Mouse (Mus musculus) kidney, embryonic 16.5 days (tissue): Measurements from ENCODE around the gene Pi4ka. TPM values are rescaled to one million over a fixed set of nuclear protein-coding genes. Genes with fewer than 3 reads are reported as not detected.

Source experiments
- ATAC-seq: fragments of 200-750 bp; cut with Nextera tagmentation; 2 replicates; pipeline ENCODE4 v1.8.0; 2017; ENCODE audit warnings: moderate TSS enrichment; ENCODE audit not compliant: low FRiP score, low TSS enrichment
- H3K27ac ChIP-seq: fragments of 300-500 bp; sonication (generic); 2 replicates; pipeline ENCODE4 v1.5.1; 2014; ENCODE audit warnings: low read length
- H3K27me3 ChIP-seq: fragments of 300-500 bp; sonication (generic); 2 replicates; pipeline ENCODE4 v1.6.1; 2014; ENCODE audit warnings: low read length, control low read depth, mixed read lengths; ENCODE audit not compliant: insufficient read depth
- H3K36me3 ChIP-seq: fragments of 300-500 bp; sonication (generic); 2 replicates; pipeline ENCODE4 v1.6.1; 2014; ENCODE audit warnings: low read length, control low read depth, mixed read lengths; ENCODE audit not compliant: insufficient read depth
- H3K4me1 ChIP-seq: fragments of 300-500 bp; sonication (generic); 2 replicates; pipeline ENCODE4 v1.6.1; 2014; ENCODE audit warnings: low read length, control low read depth, mixed read lengths; ENCODE audit not compliant: insufficient read depth
- H3K4me2 ChIP-seq: fragments of 300-500 bp; sonication (generic); replicated peaks from 2 replicates; pipeline ENCODE4 v1.6.1; 2014; ENCODE audit warnings: low read depth, low read length
- H3K4me3 ChIP-seq: fragments of 300-500 bp; sonication (generic); 2 replicates; pipeline ENCODE4 v1.5.1; 2014; ENCODE audit warnings: mild to moderate bottlenecking, low read length
- H3K9ac ChIP-seq: fragments of 300-500 bp; sonication (generic); replicated peaks from 2 replicates; pipeline ENCODE4 v1.6.1; 2014; ENCODE audit warnings: low read length
- H3K9me3 ChIP-seq: fragments of 300-500 bp; sonication (generic); 2 replicates; pipeline ENCODE4 v1.6.1; 2016; ENCODE audit warnings: low read length, control low read depth
- WGBS: fragments of 180-500 bp; shearing (Covaris S2); extraction: QIAGEN DNeasy Blood & Tissue Kit; methylation state at CpG from one replicate; pipeline ENCODE4 v1.1.7; 2014; 5-methylcytosine and 5-hydroxymethylcytosine counted together
- polyA plus RNA-seq: library from polyadenylated mRNA; unstranded; fragments of >200 nt; fragmentation: Nextera tagmentation; extraction: Ambion mirVana; gene quantifications from 2 replicates; pipeline ENCODE4 v1.2.1, GENCODE M21; 2015

Pi4ka gene
- 39.1 and 39.2 TPM in 2 replicates for polyA plus RNA-seq

- peak within 1 kb of the TSS; percentile 84 for H3K4me3 ChIP-seq
- WGBS, result under 1% methylated on average over 56 of the region's 69 CpGs
- peaks cover 17% of the 10 kb centered on the region for H3K4me1 ChIP-seq
- no peaks in the 10 kb centered on the region for H3K27me3 ChIP-seq
- H3K36me3 ChIP-seq, result no peaks in the 10 kb centered on the region; the same call in 1 of the 2 replicates
- H3K9me3 ChIP-seq, result no peaks in the 10 kb centered on the region
- H3K4me2 ChIP-seq, result peak within 1 kb of the TSS; percentile 76
- peak within 1 kb of the TSS; percentile 80 for H3K9ac ChIP-seq
- H3K27ac ChIP-seq, result peak within 1 kb of the TSS; percentile 68
- peak; percentile 99 for ATAC-seq
These were observed at the start of gene Pi4ka, which contains the start of gene Snap29 for GRCm38 (mm10) chr16:17405736-17406443. Gene Pi4ka, minus strand, starts transcription at chr16:17406314. Gene Snap29, plus strand, starts transcription at chr16:17405986.

GRCm38 (mm10) chr16:17452373-17452715 is 46.2 kb upstream of the Pi4ka start:
- under 1% methylated on average over 24 of the region's 24 CpGs for WGBS
- peaks cover 21% of the 10 kb centered on the region; the same call in 1 of the 2 replicates for H3K36me3 ChIP-seq
- peak overlapping the region; percentile 98 for H3K27ac ChIP-seq
- H3K4me2 ChIP-seq, result peak overlapping the region; percentile 87
- peak overlapping the region; percentile 88 for H3K4me3 ChIP-seq
- H3K9ac ChIP-seq, result peak overlapping the region; percentile 87
- ATAC-seq, result peak; percentile 41; the same call in 1 of the 2 replicates
- H3K27me3 ChIP-seq, result no peaks in the 10 kb centered on the region
- H3K9me3 ChIP-seq, result no peaks in the 10 kb centered on the region
- H3K4me1 ChIP-seq, result peaks cover 18% of the 10 kb centered on the region

GRCm38 (mm10) chr16:17451541-17452372 is 45.6 kb upstream of the Pi4ka start, which contains the start of gene Crkl:
Gene Crkl, plus strand, starts transcription at chr16:17451987.
- H3K4me1 ChIP-seq, result peaks cover 18% of the 10 kb centered on the region
- H3K27ac ChIP-seq, result peak within 1 kb of the TSS; percentile 98
- H3K9ac ChIP-seq, result peak within 1 kb of the TSS; percentile 87
- no peaks in the 10 kb centered on the region for H3K9me3 ChIP-seq
- peak within 1 kb of the TSS; percentile 88 for H3K4me3 ChIP-seq
- WGBS, result under 1% methylated on average over 63 of the region's 63 CpGs
- H3K4me2 ChIP-seq, result peak within 1 kb of the TSS; percentile 87
- peaks cover 15% of the 10 kb centered on the region; the same call in 1 of the 2 replicates for H3K36me3 ChIP-seq
- H3K27me3 ChIP-seq, result no peaks in the 10 kb centered on the region
- ATAC-seq, result peak; percentile 98

- H3K4me3 ChIP-seq, result no peak overlapping the region
- H3K36me3 ChIP-seq, result peaks cover 6% of the 10 kb centered on the region
- no peak overlapping the region for H3K4me2 ChIP-seq
- no peaks in the 10 kb centered on the region for H3K4me1 ChIP-seq
- no peak for ATAC-seq
- no peaks in the 10 kb centered on the region for H3K27me3 ChIP-seq
- H3K9ac ChIP-seq, result no peak overlapping the region
- H3K9me3 ChIP-seq, result no peaks in the 10 kb centered on the region
- H3K27ac ChIP-seq, result no peak overlapping the region
- 70% methylated on average over 2 of the region's 2 CpGs for WGBS
These were observed 26.5 kb upstream of the Pi4ka start for GRCm38 (mm10) chr16:17432576-17432975.

- H3K9ac ChIP-seq, result no peak overlapping the region
- H3K9me3 ChIP-seq, result no peaks in the 10 kb centered on the region
- H3K4me2 ChIP-seq, result no peak overlapping the region
- no peak overlapping the region for H3K27ac ChIP-seq
- H3K27me3 ChIP-seq, result no peaks in the 10 kb centered on the region
- no peaks in the 10 kb centered on the region for H3K4me1 ChIP-seq
- H3K4me3 ChIP-seq, result no peak overlapping the region
- H3K36me3 ChIP-seq, result peaks cover 32% of the 10 kb centered on the region
- 81% methylated on average over 3 of the region's 3 CpGs for WGBS
- ATAC-seq, result no peak
These were observed 16.9 kb upstream of the Pi4ka start for GRCm38 (mm10) chr16:17423021-17423420.

GRCm38 (mm10) chr16:17410209-17410608 is 4.1 kb upstream of the Pi4ka start:
- Histone ChIP-seq H3K9me3 (no peaks in the 10 kb centered on the region), H3K36me3 (no peaks in the 10 kb centered on the region), H3K27ac (no peak overlapping the region), H3K4me1 (peaks cover 7% of the 10 kb centered on the region), H3K4me2 (no peak overlapping the region), H3K9ac (no peak overlapping the region), H3K27me3 (no peaks in the 10 kb centered on the region), H3K4me3 (no peak overlapping the region)
- 43% methylated on average over 4 of the region's 4 CpGs for WGBS
- no peak for ATAC-seq

- no peak for ATAC-seq
- Histone ChIP-seq H3K27ac (no peak overlapping the region), H3K4me1 (peaks cover 17% of the 10 kb centered on the region), H3K9me3 (no peaks in the 10 kb centered on the region), H3K9ac (no peak overlapping the region), H3K27me3 (no peaks in the 10 kb centered on the region), H3K36me3 (no peaks in the 10 kb centered on the region), H3K4me3 (no peak overlapping the region), H3K4me2 (no peak overlapping the region)
- WGBS, result 89% methylated on average over 2 of the region's 2 CpGs
These were observed 2.9 kb upstream of the Pi4ka start for GRCm38 (mm10) chr16:17409046-17409445.

- peak overlapping the region; percentile 84 for H3K4me3 ChIP-seq
- H3K36me3 ChIP-seq, result no peaks in the 10 kb centered on the region; the same call in 1 of the 2 replicates
- no peak overlapping the region for H3K27ac ChIP-seq
- H3K9ac ChIP-seq, result peak overlapping the region; percentile 80
- H3K4me1 ChIP-seq, result peaks cover 17% of the 10 kb centered on the region
- peak overlapping the region; percentile 65 for H3K4me2 ChIP-seq
- no peaks in the 10 kb centered on the region for H3K9me3 ChIP-seq
- WGBS, result 30% methylated on average over 9 of the region's 9 CpGs
- no peak for ATAC-seq
- no peaks in the 10 kb centered on the region for H3K27me3 ChIP-seq
These were observed 558 bp upstream of the Pi4ka start for GRCm38 (mm10) chr16:17406512-17407231.

- H3K4me2 ChIP-seq, result peak overlapping the region; percentile 76
- no peaks in the 10 kb centered on the region for H3K9me3 ChIP-seq
- H3K36me3 ChIP-seq, result no peaks in the 10 kb centered on the region; the same call in 1 of the 2 replicates
- peak overlapping the region; percentile 68 for H3K27ac ChIP-seq
- peak; percentile 87 for ATAC-seq
- under 1% methylated on average over 22 of the region's 22 CpGs for WGBS
- H3K9ac ChIP-seq, result peak overlapping the region; percentile 78
- peaks cover 17% of the 10 kb centered on the region for H3K4me1 ChIP-seq
- H3K4me3 ChIP-seq, result peak overlapping the region; percentile 84
- H3K27me3 ChIP-seq, result no peaks in the 10 kb centered on the region
These were observed 830 bp downstream of the Pi4ka start for GRCm38 (mm10) chr16:17405271-17405696.
